Mouse (Mus musculus) neural tube, embryonic 12.5 days (tissue): ENCODE results near the gene Gm10720. TPM values are rescaled to one million over a fixed set of nuclear protein-coding genes. Genes with fewer than 3 reads are reported as not detected.
"Not testable (repeated sequence)": the region's sequence is repeated elsewhere in the genome, so short reads cannot be mapped to it uniquely, and the experiment has no call there.

Experiments
- ATAC-seq: fragments of 200-750 bp; cut with Nextera tagmentation; 2 replicates; pipeline ENCODE4 v1.8.0; 2017; ENCODE audit warnings: low read depth, mild to moderate bottlenecking, moderate TSS enrichment, moderate library complexity; ENCODE audit not compliant: low FRiP score
- H3K27ac ChIP-seq: fragments of 300-500 bp; sonication (generic); 2 replicates; pipeline ENCODE4 v1.5.1; 2016
- H3K27me3 ChIP-seq: fragments of 300-500 bp; sonication (generic); replicated peaks from 2 replicates; pipeline ENCODE4 v1.6.1; 2016; ENCODE audit warnings: mild to moderate bottlenecking
- H3K36me3 ChIP-seq: fragments of 300-500 bp; sonication (generic); 2 replicates; pipeline ENCODE4 v1.6.1; 2016; ENCODE audit warnings: mild to moderate bottlenecking
- H3K4me1 ChIP-seq: fragments of 300-500 bp; sonication (generic); 2 replicates; pipeline ENCODE4 v1.6.1; 2016
- H3K4me2 ChIP-seq: fragments of 300-500 bp; sonication (generic); replicated peaks from 2 replicates; pipeline ENCODE4 v1.6.1; 2016; ENCODE audit warnings: mild to moderate bottlenecking
- H3K4me3 ChIP-seq: fragments of 300-500 bp; sonication (generic); 2 replicates; pipeline ENCODE4 v1.5.1; 2016
- H3K9ac ChIP-seq: fragments of 300-500 bp; sonication (generic); 2 replicates; pipeline ENCODE4 v1.6.1; 2016; ENCODE audit warnings: mild to moderate bottlenecking
- H3K9me3 ChIP-seq: fragments of 300-500 bp; sonication (generic); 2 replicates; pipeline ENCODE4 v1.6.1; 2016; ENCODE audit warnings: mild to moderate bottlenecking
- WGBS: fragments of 180-500 bp; shearing (Covaris S2); methylation state at CpG from one replicate; pipeline ENCODE4 v1.1.7; 2016; 5-methylcytosine and 5-hydroxymethylcytosine counted together
- polyA plus RNA-seq: library from polyadenylated mRNA; unstranded; fragments of >200 nt; fragmentation: Nextera tagmentation; extraction: Ambion mirVana; gene quantifications from 2 replicates; pipeline ENCODE4 v1.2.1, GENCODE M21; 2016

Gm10720 gene
- polyA plus RNA-seq, 1 experiment from 2014 or later: not detected

DNA sequence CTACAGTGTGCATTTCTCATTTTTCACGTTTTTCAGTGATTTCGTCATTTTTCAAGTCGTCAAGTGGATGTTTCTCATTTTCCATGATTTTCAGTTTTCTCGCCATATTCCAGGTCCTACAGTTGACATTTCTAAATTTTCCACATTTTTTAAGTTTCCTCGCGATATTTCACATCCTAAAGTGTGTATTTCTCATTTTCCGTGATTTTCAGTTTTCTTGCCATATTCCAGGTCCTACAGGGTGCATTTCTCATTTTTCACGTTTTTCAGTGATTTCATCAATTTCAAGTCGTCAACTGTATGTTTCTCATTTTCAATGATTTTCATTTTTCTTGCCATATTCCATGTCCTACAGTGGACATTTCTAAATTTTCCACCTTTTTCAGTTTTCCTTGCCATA is 1.7 kb downstream of the Gm10720 start, which contains the start of gene Gm10719:
Gm10719 (plus strand) TSS at position 301 of the 400 bp plus-strand sequence.
- not testable (repeated sequence) for H3K4me1 ChIP-seq, H3K4me2 ChIP-seq, H3K4me3 ChIP-seq, H3K9me3 ChIP-seq, H3K27me3 ChIP-seq, H3K9ac ChIP-seq, H3K36me3 ChIP-seq, ATAC-seq, H3K27ac ChIP-seq
- 50% methylated on average over 1 of the region's 9 CpGs for WGBS

DNA sequence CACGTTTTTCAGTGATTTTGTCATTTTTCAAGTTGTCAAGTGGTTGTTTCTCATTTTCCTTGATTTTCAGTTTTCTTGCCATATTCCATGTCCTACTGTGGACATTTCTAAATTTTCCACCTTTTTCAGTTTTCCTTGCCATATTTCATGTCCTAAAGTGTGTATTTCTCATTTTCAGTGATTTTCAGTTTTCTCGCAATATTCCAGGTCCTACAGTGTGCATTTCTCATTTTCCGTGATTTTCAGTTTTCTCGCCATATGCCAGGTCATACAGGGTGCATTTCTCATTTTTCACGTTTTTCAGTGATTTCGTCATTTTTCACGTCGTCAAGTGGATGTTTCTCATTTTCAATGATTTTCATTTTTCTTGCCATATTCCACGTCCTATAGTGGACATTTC is 3.5 kb downstream of the Gm10720 start:
- H3K4me3 ChIP-seq, H3K27me3 ChIP-seq, H3K4me1 ChIP-seq, H3K4me2 ChIP-seq, H3K9me3 ChIP-seq, H3K27ac ChIP-seq, H3K9ac ChIP-seq, ATAC-seq, H3K36me3 ChIP-seq: not testable (repeated sequence)
- 65% methylated on average over 9 of the region's 9 CpGs for WGBS

DNA sequence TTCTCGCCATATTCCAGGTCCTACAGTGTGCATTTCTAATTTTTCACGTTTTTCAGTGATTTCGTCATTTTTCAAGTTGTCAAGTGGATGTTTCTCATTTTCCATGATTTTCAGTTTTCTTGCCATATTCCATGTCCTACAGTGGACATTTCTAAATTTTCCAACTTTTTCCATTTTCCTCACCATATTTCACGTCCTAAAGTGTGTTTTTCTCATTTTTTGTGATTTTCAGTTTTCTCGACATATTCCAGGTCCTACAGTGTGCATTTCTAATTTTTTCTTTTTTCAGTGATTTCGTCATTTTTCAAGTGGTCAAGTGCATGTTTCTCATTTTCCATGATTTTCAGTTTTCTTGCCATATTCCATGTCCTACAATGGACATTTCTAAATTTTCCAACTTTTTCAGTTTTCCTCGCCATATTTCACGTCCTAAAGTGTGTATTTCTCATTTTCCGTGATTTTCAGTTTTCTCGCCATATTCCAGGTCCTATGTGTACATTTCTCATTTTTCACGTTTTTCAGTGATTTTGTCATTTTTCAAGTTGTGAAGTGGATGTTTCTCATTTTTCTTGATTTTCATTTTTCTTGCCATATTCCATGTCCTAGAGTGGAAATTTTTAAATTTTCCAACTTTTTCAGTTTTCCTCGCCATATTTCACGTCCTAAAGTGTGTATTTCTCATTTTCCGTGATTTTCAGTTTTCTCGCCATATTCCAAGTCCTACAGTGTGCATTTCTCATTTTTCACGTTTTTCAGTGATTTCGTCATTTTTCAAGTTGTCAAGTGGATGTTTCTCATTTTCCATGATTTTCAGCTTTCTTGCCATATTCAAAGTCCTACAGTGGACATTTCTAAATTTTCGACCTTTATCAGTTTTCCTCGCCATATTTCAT is 4.6 kb downstream of the Gm10720 start:
- peak; percentile 65 for ATAC-seq
- H3K9me3 ChIP-seq, H3K27me3 ChIP-seq, H3K4me2 ChIP-seq, H3K4me1 ChIP-seq, H3K9ac ChIP-seq, H3K27ac ChIP-seq, H3K36me3 ChIP-seq, H3K4me3 ChIP-seq: not testable (repeated sequence)
- 76% methylated on average over 17 of the region's 19 CpGs for WGBS

DNA sequence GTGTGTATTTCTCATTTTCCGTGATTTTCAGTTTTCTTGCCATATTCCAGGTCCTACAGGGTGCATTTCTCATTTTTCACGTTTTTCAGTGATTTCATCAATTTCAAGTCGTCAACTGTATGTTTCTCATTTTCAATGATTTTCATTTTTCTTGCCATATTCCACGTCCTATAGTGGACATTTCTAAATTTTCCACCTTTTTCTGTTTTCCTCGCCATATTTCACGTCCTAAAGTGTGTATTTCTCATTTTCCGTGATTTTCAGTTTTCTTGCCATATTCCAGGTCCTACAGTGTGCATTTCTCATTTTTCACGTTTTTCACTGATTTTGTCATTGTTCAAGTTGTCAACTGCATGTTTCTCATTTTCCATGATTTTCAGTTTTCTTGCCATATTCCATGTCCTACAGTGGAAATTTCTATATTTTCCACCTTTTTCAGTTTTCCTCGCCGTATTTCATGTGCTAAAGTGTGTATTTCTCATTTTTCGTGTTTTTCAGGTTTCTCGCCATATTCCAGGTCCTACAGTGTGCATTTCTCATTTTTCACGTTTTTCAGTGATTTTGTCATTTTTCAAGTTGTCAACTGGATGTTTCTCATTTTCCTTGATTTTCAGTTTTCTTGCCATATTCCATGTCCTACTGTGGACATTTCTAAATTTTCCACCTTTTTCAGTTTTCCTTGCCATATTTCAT is 7.0 kb downstream of the Gm10720 start:
- ATAC-seq, H3K27me3 ChIP-seq, H3K27ac ChIP-seq, H3K9me3 ChIP-seq, H3K36me3 ChIP-seq, H3K4me2 ChIP-seq, H3K9ac ChIP-seq, H3K4me3 ChIP-seq, H3K4me1 ChIP-seq: not testable (repeated sequence)
- WGBS: 73% methylated on average over 11 of the region's 13 CpGs

DNA sequence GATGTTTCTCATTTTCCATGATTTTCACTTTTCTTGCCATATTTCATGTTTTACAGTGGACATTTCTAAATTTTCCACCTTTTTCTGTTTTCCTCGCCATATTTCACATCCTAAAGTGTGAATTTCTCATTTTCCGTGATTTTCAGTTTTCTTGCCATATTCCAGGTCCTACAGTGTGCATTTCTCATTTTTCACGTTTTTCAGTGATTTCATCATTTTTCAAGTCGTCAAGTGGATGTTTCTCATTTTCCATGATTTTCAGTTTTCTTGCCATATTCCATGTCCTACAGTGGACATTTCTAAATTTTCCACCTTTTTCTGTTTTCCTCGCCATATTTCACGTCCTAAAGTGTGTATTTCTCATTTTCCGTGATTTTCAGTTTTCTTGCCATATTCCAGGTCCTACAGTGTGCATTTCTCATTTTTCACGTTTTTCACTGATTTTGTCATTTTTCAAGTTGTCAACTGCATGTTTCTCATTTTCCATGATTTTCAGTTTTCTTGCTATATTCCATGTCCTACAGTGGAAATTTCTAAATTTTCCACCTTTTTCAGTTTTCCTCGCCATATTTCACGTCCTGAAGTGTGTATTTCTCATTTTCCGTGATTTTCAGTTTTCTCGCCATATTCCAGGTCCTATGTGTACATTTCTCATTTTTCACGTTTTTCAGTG is 8.0 kb downstream of the Gm10720 start, which contains the start of gene Gm10718:
Gm10718 (plus strand) TSS at position 236 of the 673 bp plus-strand sequence.
- not testable (repeated sequence) for H3K9me3 ChIP-seq, H3K27me3 ChIP-seq, H3K36me3 ChIP-seq, H3K4me1 ChIP-seq, H3K9ac ChIP-seq, H3K27ac ChIP-seq, H3K4me2 ChIP-seq, ATAC-seq, H3K4me3 ChIP-seq
- WGBS: 76% methylated on average over 12 of the region's 13 CpGs

DNA sequence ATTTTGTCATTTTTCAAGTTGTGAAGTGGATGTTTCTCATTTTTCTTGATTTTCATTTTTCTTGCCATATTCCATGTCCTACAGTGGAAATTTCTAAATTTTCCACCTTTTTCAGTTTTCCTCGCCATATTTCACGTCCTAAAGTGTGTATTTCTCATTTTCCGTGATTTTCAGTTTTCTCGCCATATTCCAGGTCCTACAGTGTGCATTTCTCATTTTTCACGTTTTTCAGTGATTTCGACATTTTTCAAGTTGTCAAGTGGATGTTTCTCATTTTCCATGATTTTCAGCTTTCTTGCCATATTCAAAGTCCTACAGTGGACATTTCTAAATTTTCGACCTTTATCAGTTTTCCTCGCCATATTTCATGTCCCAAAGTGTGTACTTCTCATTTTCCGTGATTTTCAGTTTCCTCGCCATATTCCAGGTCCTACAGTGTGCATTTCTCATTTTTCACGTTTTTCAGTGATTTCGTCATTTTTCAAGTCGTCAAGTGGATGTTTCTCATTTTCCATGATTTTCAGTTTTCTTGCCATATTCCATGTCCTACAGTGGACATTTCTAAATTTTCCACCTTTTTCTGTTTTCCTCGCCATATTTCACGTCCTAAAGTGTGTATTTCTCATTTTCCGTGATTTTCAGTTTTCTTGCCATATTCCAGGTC is 8.7 kb downstream of the Gm10720 start:
- H3K9me3 ChIP-seq, H3K27ac ChIP-seq, H3K27me3 ChIP-seq, H3K36me3 ChIP-seq, H3K4me3 ChIP-seq, H3K4me1 ChIP-seq, H3K9ac ChIP-seq, ATAC-seq, H3K4me2 ChIP-seq: not testable (repeated sequence)
- WGBS: 74% methylated on average over 16 of the region's 16 CpGs

DNA sequence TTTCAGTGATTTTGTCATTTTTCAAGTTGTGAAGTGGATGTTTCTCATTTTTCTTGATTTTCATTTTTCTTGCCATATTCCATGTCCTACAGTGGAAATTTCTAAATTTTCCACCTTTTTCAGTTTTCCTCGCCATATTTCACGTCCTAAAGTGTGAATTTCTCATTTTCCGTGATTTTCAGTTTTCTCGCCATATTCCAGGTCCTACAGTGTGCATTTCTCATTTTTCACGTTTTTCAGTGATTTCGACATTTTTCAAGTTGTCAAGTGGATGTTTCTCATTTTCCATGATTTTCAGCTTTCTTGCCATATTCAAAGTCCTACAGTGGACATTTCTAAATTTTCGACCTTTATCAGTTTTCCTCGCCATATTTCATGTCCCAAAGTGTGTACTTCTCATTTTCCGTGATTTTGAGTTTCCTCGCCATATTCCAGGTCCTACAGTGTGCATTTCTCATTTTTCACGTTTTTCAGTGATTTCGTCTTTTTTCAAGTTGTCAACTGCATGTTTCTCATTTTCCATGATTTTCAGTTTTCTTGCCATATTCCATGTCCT is 9.5 kb downstream of the Gm10720 start, which contains the start of gene Gm10717:
Gm10717 (plus strand) TSS at position 506 of the 556 bp plus-strand sequence.
- not testable (repeated sequence) for H3K36me3 ChIP-seq, H3K4me2 ChIP-seq, ATAC-seq, H3K27me3 ChIP-seq, H3K9ac ChIP-seq, H3K9me3 ChIP-seq, H3K27ac ChIP-seq, H3K4me3 ChIP-seq, H3K4me1 ChIP-seq
- WGBS: 70% methylated on average over 12 of the region's 12 CpGs

DNA sequence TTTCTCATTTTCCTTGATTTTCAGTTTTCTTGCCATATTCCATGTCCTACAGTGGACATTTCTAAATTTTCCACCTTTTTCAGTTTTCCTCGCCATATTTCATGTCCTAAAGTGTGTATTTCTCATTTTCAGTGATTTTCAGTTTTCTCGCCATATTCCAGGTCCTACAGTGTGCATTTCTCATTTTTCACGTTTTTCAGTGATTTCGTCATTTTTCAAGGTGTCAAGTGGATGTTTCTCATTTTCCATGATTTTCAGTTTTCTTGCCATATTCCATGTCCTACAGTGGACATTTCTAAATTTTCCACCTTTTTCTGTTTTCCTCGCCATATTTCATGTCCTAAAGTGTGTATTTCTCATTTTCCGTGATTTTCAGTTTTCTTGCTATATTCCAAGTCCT is 10.2 kb downstream of the Gm10720 start:
- not testable (repeated sequence) for H3K4me3 ChIP-seq, H3K9ac ChIP-seq, H3K27me3 ChIP-seq, H3K27ac ChIP-seq, H3K36me3 ChIP-seq, H3K4me2 ChIP-seq, H3K9me3 ChIP-seq, H3K4me1 ChIP-seq, ATAC-seq
- WGBS: 75% methylated on average over 5 of the region's 6 CpGs

DNA sequence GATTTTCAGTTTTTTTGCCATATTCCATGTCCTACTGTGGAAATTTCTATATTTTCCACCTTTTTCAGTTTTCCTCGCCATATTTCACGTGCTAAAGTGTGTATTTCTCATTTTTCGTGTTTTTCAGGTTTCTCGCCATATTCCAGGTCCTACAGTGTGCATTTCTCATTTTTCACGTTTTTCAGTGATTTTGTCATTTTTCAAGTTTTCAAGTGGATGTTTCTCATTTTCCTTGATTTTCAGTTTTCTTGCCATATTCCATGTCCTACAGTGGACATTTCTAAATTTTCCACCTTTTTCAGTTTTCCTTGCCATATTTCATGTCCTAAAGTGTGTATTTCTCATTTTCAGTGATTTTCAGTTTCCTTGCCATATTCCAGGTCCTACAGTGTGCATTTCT is 10.7 kb downstream of the Gm10720 start:
- H3K36me3 ChIP-seq, H3K4me3 ChIP-seq, H3K27ac ChIP-seq, ATAC-seq, H3K9me3 ChIP-seq, H3K27me3 ChIP-seq, H3K4me2 ChIP-seq, H3K4me1 ChIP-seq, H3K9ac ChIP-seq: not testable (repeated sequence)
- whole genome bisulfite sequencing: 76% methylated on average over 5 of the region's 5 CpGs

DNA sequence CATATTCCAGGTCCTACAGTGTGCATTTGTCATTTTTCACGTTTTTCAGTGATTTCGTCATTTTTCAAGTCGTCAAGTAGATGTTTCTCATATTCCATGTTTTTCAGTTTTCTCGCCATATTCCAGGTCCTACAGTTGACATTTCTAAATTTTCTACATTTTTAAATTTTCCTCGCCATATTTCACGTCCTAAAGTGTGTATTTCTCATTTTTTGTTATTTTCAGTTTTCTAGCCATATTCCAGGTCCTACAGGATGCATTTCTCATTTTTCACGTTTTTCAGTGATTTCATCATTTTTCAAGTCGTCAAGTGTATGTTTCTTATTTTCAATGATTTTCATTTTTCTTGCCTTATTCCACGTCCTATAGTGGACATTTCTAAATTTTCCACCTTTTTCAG is 11.3 kb downstream of the Gm10720 start:
- not testable (repeated sequence) for H3K4me3 ChIP-seq, H3K4me1 ChIP-seq
- WGBS: 64% methylated on average over 9 of the region's 9 CpGs

DNA sequence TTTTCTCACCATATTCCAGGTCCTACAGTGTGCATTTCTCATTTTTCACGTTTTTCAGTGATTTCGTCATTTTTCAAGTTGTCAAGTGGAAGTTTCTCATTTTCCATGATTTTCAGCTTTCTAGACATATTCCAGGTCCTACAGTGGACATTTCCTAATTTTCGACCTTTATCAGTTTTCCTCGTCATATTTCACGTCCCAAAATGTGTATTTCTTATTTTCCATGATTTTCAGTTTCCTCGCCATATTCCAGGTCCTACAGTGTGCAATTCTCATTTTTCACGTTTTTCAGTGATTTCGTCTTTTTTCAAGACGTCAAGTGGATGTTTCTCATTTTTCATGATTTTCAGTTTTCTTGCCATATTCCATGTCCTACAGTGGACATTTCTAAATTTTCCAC is 11.7 kb downstream of the Gm10720 start:
- H3K9me3 ChIP-seq, H3K4me3 ChIP-seq, H3K36me3 ChIP-seq, H3K9ac ChIP-seq, H3K4me2 ChIP-seq, H3K4me1 ChIP-seq, H3K27ac ChIP-seq, ATAC-seq, H3K27me3 ChIP-seq: not testable (repeated sequence)
- 71% methylated on average over 9 of the region's 9 CpGs for WGBS

More for the DNA sequence above, 11.3 kb downstream of the Gm10720 start:
- not testable (repeated sequence) for H3K4me2 ChIP-seq, H3K36me3 ChIP-seq, H3K27ac ChIP-seq, H3K9me3 ChIP-seq, H3K27me3 ChIP-seq, H3K9ac ChIP-seq, ATAC-seq
